Mouse (Mus musculus) stomach, postnatal 0 days (tissue): Measurements from ENCODE around the gene Sipa1l2. TPM values are rescaled to one million over a fixed set of nuclear protein-coding genes. Genes with fewer than 3 reads are reported as not detected.

ENCODE experiments used
- ATAC-seq: fragments of 200-750 bp; cut with Nextera tagmentation; 2 replicates; pipeline ENCODE4 v1.8.0; 2017; ENCODE audit not compliant: low FRiP score, low TSS enrichment
- DNase-seq: peaks from one replicate; pipeline ENCODE4 v3.0.0-alpha.2; 2016; ENCODE audit warnings: low spot score
- H3K27ac ChIP-seq: fragments of 300-500 bp; sonication (generic); replicated peaks from 2 replicates; pipeline ENCODE4 v1.5.1; 2014; ENCODE audit warnings: mild to moderate bottlenecking, control low read depth
- H3K27me3 ChIP-seq: fragments of 300-500 bp; sonication (generic); 2 replicates; pipeline ENCODE4 v1.6.1; 2014; ENCODE audit warnings: low read length; ENCODE audit not compliant: control insufficient read depth, insufficient read depth
- H3K36me3 ChIP-seq: fragments of 300-500 bp; sonication (generic); 2 replicates; pipeline ENCODE4 v1.6.1; 2014; ENCODE audit warnings: low read length, mixed read lengths; ENCODE audit not compliant: control insufficient read depth, insufficient read depth
- H3K4me1 ChIP-seq: fragments of 300-500 bp; sonication (generic); replicated peaks from 2 replicates; pipeline ENCODE4 v1.6.1; 2014; ENCODE audit warnings: antibody characterized with exemption; ENCODE audit not compliant: control insufficient read depth, insufficient read depth
- H3K4me2 ChIP-seq: fragments of 300-500 bp; sonication (generic); replicated peaks from 2 replicates; pipeline ENCODE4 v1.6.1; 2014; ENCODE audit warnings: low read depth, mild to moderate bottlenecking, control low read depth, moderate library complexity
- H3K4me3 ChIP-seq: fragments of 300-500 bp; sonication (generic); 2 replicates; pipeline ENCODE4 v1.5.1; 2014; ENCODE audit warnings: low read depth, low read length, control low read depth
- H3K9ac ChIP-seq: fragments of 300-500 bp; sonication (generic); 2 replicates; pipeline ENCODE4 v1.6.1; 2014; ENCODE audit warnings: mild to moderate bottlenecking, low read length, control low read depth, mixed read lengths
- H3K9me3 ChIP-seq: fragments of 300-500 bp; sonication (generic); 2 replicates; pipeline ENCODE4 v1.6.1; 2016; ENCODE audit warnings: low read length; ENCODE audit not compliant: control insufficient read depth
- CTCF ChIP-seq: IDR thresholded peaks from 2 replicates; pipeline ENCODE4 v1.5.1; 2016; ENCODE audit warnings: antibody characterized with exemption, low read depth, mild to moderate bottlenecking, moderate library complexity
- EP300 ChIP-seq: optimal IDR thresholded peaks from 2 replicates; pipeline ENCODE3; 2016; ENCODE audit warnings: antibody characterized with exemption
- whole genome bisulfite sequencing: fragments of 180-500 bp; shearing (Covaris S2); extraction: QIAGEN DNeasy Blood & Tissue Kit; methylation state at CpG from one replicate; pipeline ENCODE4 v1.1.7; 2014; 5-methylcytosine and 5-hydroxymethylcytosine counted together
- polyA plus RNA-seq: library from polyadenylated mRNA; unstranded; fragments of >200 nt; fragmentation: Nextera tagmentation; extraction: Ambion mirVana; gene quantifications from 2 replicates; pipeline ENCODE4 v1.2.1, GENCODE M21; 2015

Gene Sipa1l2
- polyA plus RNA-seq, 1 experiment from 2014 or later, result 3.1 TPM

DNA sequence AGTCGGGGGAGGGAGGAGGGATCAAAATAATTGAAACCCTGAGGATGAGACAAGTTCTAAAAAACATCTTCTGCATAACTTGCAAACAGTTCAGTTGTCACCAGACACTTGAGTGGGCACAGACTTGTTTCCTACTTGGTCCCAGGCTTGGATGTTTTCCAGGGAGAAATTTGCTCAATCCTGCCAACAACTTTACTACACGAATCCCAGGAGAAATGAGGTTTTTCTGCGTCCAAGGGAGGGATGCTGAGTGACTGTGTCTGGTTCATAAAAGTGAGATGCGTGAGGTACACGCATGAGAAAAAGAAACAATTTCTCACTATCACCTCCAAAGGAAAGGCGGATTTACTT lies 38.5 kb downstream of the Sipa1l2 start:
- Histone ChIP-seq H3K27me3 (no peaks in the 10 kb centered on the region), H3K4me1 (no peaks in the 10 kb centered on the region; the same call in 1 of the 2 replicates), H3K4me2 (no peak overlapping the region), H3K9ac (no peak overlapping the region), H3K27ac (no peak overlapping the region), H3K4me3 (no peak overlapping the region), H3K9me3 (no peaks in the 10 kb centered on the region), H3K36me3 (no peaks in the 10 kb centered on the region)
- ATAC-seq (no peak), DNase-seq (no peak)
- no peak for TF ChIP-seq CTCF
- TF ChIP-seq EP300, result no peak
- WGBS, result 50% methylated on average over 6 of the region's 6 CpGs

DNA sequence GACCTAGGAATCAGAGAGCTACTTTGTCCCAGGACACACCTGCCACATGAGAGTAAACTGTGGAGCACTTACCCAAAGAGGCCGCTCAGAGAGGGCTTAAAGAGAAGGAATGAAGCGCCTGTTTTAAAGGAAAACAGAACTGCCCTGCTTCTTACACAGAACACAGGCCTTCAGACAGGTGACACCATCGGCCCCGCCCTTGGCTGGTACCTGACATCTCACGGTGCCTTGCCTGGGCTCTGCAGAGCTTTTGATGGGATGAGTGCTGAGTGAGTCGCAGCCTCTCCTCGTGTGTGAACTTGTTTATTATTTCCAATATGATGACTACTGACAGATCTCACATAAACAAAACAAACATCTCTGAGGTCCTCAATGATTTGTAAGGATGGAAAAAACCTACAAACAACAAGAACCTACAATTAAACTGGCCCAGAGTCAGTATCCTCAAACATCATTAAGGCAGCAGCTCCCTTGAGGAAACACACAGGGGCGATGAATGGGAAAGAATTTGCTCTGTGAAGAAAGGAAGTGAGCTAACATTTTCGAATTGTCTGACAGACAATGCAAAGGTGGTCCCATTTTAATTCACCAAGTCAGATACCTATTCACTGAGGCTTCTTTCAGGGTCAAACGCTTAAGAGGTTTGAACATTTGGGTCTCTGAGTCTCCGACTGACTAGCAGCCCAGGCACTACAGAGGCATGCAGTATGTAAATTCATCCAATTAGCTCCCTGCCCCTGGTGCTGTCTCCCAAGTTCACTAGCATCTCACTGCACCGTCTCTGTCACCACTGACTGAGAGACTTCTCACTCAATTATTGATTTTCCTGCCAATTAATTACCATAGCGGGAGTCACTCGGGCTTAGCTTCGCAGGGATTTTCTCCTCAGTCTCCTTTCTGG lies 39.2 kb downstream of the Sipa1l2 start:
- ATAC-seq (no peak), DNase-seq (no peak)
- no peak overlapping the region for H3K4me2 ChIP-seq
- H3K9ac ChIP-seq, result no peak overlapping the region
- no peaks in the 10 kb centered on the region; the same call in 1 of the 2 replicates for H3K4me1 ChIP-seq
- no peak for TF ChIP-seq EP300
- no peak for TF ChIP-seq CTCF
- H3K27me3 ChIP-seq, result no peaks in the 10 kb centered on the region
- no peaks in the 10 kb centered on the region for H3K9me3 ChIP-seq
- no peaks in the 10 kb centered on the region for H3K36me3 ChIP-seq
- 56% methylated on average over 15 of the region's 15 CpGs for WGBS
- no peak overlapping the region for H3K4me3 ChIP-seq
- no peak overlapping the region for H3K27ac ChIP-seq

DNA sequence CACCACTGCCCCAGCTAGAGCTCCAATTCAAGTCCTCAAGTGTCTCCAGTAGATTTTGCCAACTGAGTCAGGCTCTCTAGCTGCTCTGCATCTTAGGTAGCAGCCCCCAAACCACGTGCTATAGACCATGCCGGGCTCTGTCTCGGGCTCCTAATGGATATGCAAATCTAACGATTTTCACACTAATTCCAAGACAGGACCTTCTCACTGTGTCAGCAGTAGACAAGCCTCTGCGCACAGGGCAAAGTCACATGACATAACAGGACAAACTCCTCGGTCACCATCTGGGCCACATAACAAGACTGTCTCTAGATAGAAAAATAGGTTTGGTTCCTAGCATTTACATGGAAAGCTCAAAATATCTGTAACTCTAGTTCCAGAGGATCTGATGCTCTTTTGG lies 40.6 kb downstream of the Sipa1l2 start:
- Histone ChIP-seq H3K4me2 (no peak overlapping the region), H3K9ac (no peak overlapping the region), H3K4me1 (no peaks in the 10 kb centered on the region; the same call in 1 of the 2 replicates), H3K27me3 (no peaks in the 10 kb centered on the region), H3K4me3 (no peak overlapping the region), H3K36me3 (no peaks in the 10 kb centered on the region), H3K9me3 (no peaks in the 10 kb centered on the region), H3K27ac (no peak overlapping the region)
- WGBS, result 78% methylated on average over 6 of the region's 6 CpGs
- ATAC-seq (no peak), DNase-seq (no peak)
- TF ChIP-seq EP300, result no peak
- no peak for TF ChIP-seq CTCF

DNA sequence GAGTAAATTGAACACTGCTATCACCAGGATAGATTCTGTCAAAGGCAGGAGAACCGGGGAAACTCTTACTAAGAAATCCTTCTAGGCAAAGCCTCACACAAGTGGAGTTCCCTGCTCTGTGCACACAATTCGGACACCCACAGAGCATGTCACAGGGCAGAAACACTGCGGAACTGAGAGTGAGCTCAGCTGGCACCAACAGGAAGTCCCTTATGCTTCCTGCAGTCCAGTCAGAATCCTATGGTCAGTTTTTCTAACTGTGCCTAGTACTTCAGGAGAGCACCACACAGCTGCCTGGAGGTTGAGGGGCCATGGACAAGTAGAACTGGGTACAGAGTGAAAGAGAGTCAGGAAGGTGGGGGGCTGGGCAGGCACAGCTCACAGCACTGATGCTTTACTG lies 41.7 kb downstream of the Sipa1l2 start:
- H3K27me3 ChIP-seq, result no peaks in the 10 kb centered on the region
- DNase-seq (no peak), ATAC-seq (no peak)
- no peak for TF ChIP-seq EP300
- no peak for TF ChIP-seq CTCF
- 60% methylated on average over 3 of the region's 3 CpGs for WGBS
- H3K4me1 ChIP-seq, result no peaks in the 10 kb centered on the region; the same call in 1 of the 2 replicates
- no peak overlapping the region for H3K27ac ChIP-seq
- H3K9me3 ChIP-seq, result no peaks in the 10 kb centered on the region
- H3K36me3 ChIP-seq, result no peaks in the 10 kb centered on the region
- no peak overlapping the region for H3K4me3 ChIP-seq
- no peak overlapping the region for H3K9ac ChIP-seq
- H3K4me2 ChIP-seq, result no peak overlapping the region

DNA sequence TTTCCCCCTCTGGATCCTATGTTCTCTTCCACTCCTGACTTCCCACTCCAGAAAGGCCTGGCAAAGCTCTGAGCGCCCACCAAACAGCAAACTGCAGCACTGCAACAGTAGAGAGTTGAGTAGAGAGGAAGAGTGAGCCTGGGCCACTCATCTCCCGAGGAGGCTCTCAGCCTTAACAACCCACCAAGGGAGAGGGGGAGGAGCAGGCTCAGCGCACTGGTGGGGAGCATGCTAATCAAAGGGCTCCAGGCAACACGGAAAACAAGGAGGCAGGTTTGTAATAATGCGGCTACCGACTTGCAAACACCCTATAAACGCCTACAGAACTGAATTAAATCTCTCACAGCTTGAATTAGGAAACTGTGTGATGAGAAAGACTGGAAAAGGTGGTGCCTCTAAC lies 42.6 kb downstream of the Sipa1l2 start:
- WGBS, result 49% methylated on average over 7 of the region's 7 CpGs
- no peaks in the 10 kb centered on the region for H3K9me3 ChIP-seq
- TF ChIP-seq CTCF (no peak), EP300 (no peak)
- ATAC-seq (no peak), DNase-seq (no peak)
- no peaks in the 10 kb centered on the region for H3K36me3 ChIP-seq
- no peaks in the 10 kb centered on the region for H3K27me3 ChIP-seq
- H3K27ac ChIP-seq, result no peak overlapping the region
- no peak overlapping the region for H3K4me2 ChIP-seq
- H3K4me3 ChIP-seq, result no peak overlapping the region
- H3K9ac ChIP-seq, result no peak overlapping the region
- H3K4me1 ChIP-seq, result no peaks in the 10 kb centered on the region; the same call in 1 of the 2 replicates

DNA sequence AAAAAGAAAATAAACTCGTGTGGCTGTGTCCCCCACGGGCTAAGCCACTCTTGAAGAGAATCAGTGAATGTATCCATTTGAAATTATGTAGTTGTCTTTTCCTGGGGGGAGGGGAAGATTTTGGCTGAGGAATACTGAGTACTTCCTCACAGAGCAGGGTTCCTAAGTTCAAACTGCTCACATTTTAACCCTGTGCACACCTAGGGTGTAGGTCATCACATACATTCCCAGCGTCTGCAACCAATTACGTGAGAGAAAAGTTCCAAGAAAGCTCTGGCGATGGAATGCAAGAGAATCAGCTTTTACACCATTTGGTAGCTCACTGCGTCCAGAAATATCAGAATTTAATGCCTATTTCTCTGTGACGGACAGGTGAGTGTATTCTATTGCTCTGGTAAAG lies 43.0 kb downstream of the Sipa1l2 start:
- Histone ChIP-seq H3K9me3 (no peaks in the 10 kb centered on the region), H3K4me2 (no peak overlapping the region), H3K27ac (no peak overlapping the region), H3K9ac (no peak overlapping the region), H3K4me3 (no peak overlapping the region), H3K4me1 (0 out of 2 replicates have a peak, but pooled peaks cover 1% of the 10 kb centered on the region), H3K27me3 (no peaks in the 10 kb centered on the region), H3K36me3 (no peaks in the 10 kb centered on the region)
- 68% methylated on average over 7 of the region's 7 CpGs for whole genome bisulfite sequencing
- ATAC-seq (no peak), DNase-seq (no peak)
- TF ChIP-seq EP300, result no peak
- TF ChIP-seq CTCF, result no peak
